Mouse (Mus musculus) hindbrain, embryonic 16.5 days (tissue): Measurements from ENCODE around the gene Fkbpl. TPM values are rescaled to one million over a fixed set of nuclear protein-coding genes. Genes with fewer than 3 reads are reported as not detected.
A peak's percentile ranks its signal among the peaks of the same experiment; 100 is the strongest.

Experiments used
- ATAC-seq: fragments of 200-750 bp; cut with Nextera tagmentation; 2 replicates; pipeline ENCODE4 v1.8.0; 2017; ENCODE audit warnings: moderate TSS enrichment, moderate library complexity
- H3K27ac ChIP-seq: fragments of 300-500 bp; sonication (generic); 2 replicates; pipeline ENCODE4 v1.5.1; 2014; ENCODE audit warnings: low read depth, mild to moderate bottlenecking, control low read depth, low read length, moderate library complexity
- H3K27me3 ChIP-seq: fragments of 300-500 bp; sonication (generic); replicated peaks from 2 replicates; pipeline ENCODE4 v1.6.1; 2014; ENCODE audit warnings: low read length; ENCODE audit not compliant: control insufficient read depth, insufficient read depth
- H3K36me3 ChIP-seq: fragments of 300-500 bp; sonication (generic); 2 replicates; pipeline ENCODE4 v1.6.1; 2014; ENCODE audit warnings: mild to moderate bottlenecking, low read length, moderate library complexity, mixed read lengths; ENCODE audit not compliant: control insufficient read depth, insufficient read depth
- H3K4me1 ChIP-seq: fragments of 300-500 bp; sonication (generic); 2 replicates; pipeline ENCODE4 v1.6.1; 2014; ENCODE audit warnings: low read depth, low read length; ENCODE audit not compliant: control insufficient read depth, insufficient read depth
- H3K4me2 ChIP-seq: fragments of 300-500 bp; sonication (generic); 2 replicates; pipeline ENCODE4 v1.6.1; 2014; ENCODE audit warnings: mild to moderate bottlenecking, low read length, control low read depth, moderate library complexity
- H3K4me3 ChIP-seq: fragments of 300-500 bp; sonication (generic); 2 replicates; pipeline ENCODE4 v1.5.1; 2014; ENCODE audit warnings: mild to moderate bottlenecking, low read length, control low read depth, moderate library complexity
- H3K9ac ChIP-seq: fragments of 300-500 bp; sonication (generic); 2 replicates; pipeline ENCODE4 v1.6.1; 2014; ENCODE audit warnings: low read depth, mild to moderate bottlenecking, control low read depth, low read length, moderate library complexity
- H3K9me3 ChIP-seq: fragments of 300-500 bp; sonication (generic); 2 replicates; pipeline ENCODE4 v1.6.1; 2014; ENCODE audit warnings: mild to moderate bottlenecking, low read length, moderate library complexity; ENCODE audit not compliant: control insufficient read depth
- WGBS: fragments of 180-500 bp; shearing (Covaris S2); extraction: QIAGEN DNeasy Blood & Tissue Kit; methylation state at CpG from one replicate; pipeline ENCODE4 v1.1.7; 2014; 5-methylcytosine and 5-hydroxymethylcytosine counted together
- polyA plus RNA-seq: library from polyadenylated mRNA; unstranded; fragments of >200 nt; fragmentation: Nextera tagmentation; extraction: Ambion mirVana; gene quantifications from 2 replicates; pipeline ENCODE4 v1.2.1, GENCODE M21; 2015

Gene Fkbpl
- polyA plus RNA-seq, 1 experiment from 2014 or later: 17.0 TPM

DNA sequence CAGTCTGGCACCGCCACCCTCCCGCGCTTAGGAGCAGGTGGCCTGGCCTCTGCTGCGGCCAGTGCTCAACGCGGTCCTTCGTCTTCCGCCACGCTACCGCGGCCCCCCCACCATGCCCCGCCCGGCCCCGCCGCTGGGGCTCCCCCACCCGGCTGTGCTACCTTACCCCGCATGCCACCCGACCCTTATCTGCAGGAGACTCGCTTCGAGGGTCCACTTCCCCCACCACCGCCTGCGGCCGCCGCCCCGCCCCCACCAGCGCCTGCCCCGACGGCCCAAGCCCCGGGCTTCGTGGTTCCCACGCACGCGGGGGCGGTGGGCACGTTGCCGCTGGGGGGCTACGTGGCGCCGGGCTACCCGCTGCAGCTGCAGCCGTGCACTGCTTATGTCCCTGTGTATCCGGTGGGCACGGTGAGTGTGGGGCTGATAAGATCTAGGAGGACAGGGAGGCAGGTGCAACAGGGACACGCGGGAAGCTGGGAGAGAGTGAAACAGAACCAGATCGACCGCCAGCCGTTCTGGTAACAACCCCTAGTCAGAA lies 13.7 kb upstream of the Fkbpl start:
- WGBS: 3% methylated on average over 43 of the region's 48 CpGs
- H3K4me3 ChIP-seq: peak overlapping the region; percentile 62
- no peaks in the 10 kb centered on the region for H3K9me3 ChIP-seq

DNA sequence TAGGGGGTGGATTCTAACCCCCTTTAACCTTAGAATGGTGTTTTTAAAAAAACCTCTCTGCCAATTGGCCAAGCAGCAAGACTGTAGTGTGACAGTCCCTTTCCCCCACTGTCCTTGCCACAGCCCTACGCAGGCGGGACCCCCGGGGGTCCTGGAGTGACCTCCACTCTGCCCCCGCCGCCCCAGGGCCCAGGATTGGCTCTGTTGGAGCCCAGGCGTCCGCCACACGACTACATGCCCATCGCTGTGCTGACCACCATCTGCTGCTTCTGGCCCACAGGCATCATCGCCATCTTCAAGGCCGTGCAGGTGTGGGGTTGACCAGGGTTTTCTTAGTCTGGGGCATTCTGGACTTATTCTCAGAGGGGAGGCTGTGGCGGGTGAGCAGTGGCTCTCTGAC lies 12.9 kb upstream of the Fkbpl start:
- peak overlapping the region; percentile 84 for H3K4me2 ChIP-seq
- H3K9me3 ChIP-seq: no peaks in the 10 kb centered on the region
- peaks cover 39% of the 10 kb centered on the region for H3K4me1 ChIP-seq
- H3K36me3 ChIP-seq: no peaks in the 10 kb centered on the region
- peak overlapping the region; percentile 57 for H3K9ac ChIP-seq
- peaks cover 3% of the 10 kb centered on the region; the same call in 1 of the 2 replicates for H3K27me3 ChIP-seq
- peak overlapping the region; percentile 37 for H3K4me3 ChIP-seq
- H3K27ac ChIP-seq: no peak overlapping the region
- no peak for ATAC-seq
- WGBS: 3% methylated on average over 11 of the region's 12 CpGs

More for the DNA sequence above, 13.7 kb upstream of the Fkbpl start:
- Histone ChIP-seq H3K9ac (peak overlapping the region; percentile 65), H3K27ac (no peak overlapping the region), H3K27me3 (peaks cover 3% of the 10 kb centered on the region; the same call in 1 of the 2 replicates), H3K36me3 (no peaks in the 10 kb centered on the region), H3K4me1 (peaks cover 45% of the 10 kb centered on the region), H3K4me2 (peak overlapping the region; percentile 84)
- no peak for ATAC-seq

DNA sequence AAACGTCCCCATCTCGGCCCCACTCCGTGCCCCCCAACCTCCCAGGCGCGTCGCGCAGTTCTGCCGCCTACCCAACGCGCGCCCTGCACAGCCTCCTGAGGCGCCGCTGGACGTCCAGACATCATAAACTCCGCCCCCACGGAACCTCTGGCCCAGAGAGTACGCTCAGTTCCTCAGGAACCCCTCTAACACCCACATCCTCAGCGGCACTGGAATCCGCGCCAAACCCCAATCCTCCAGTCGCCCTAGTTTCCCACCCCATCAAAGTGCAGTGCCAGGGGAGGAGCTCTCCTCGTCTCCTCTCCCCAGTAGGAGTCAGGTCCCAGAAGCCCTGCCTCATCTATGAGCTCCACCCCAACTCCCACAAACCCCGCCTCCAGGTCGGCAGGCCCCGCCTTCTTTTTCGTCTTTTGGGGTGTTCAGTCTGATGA lies 12.3 kb upstream of the Fkbpl start:
- WGBS: 5% methylated on average over 26 of the region's 26 CpGs
- no peak for ATAC-seq

DNA sequence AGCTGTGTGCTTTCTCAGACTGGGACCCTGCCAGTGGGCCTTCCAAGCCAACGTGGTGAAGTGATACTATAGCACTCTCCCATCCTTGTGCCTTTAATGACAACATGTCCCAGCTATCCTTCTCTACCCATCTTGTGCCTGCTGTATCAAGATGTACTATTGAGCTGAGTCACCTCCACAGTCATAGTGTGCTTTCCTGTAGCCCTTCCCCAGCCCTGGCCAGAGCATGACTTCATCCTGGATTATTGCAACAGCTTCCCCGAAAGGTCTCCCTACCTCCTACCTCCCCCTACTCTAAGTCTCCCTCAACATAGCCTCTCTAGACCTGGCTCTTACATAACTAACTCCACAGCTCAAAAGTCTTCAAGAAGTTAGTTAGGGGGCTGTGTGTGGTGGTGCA lies 8.9 kb upstream of the Fkbpl start:
- ATAC-seq: no peak
- Histone ChIP-seq H3K4me2 (no peak overlapping the region), H3K27me3 (peaks cover 3% of the 10 kb centered on the region; the same call in 1 of the 2 replicates), H3K4me3 (no peak overlapping the region), H3K36me3 (no peaks in the 10 kb centered on the region), H3K4me1 (peaks cover 14% of the 10 kb centered on the region), H3K9ac (no peak overlapping the region), H3K9me3 (no peaks in the 10 kb centered on the region), H3K27ac (no peak overlapping the region)
- 69% methylated on average over 2 of the region's 2 CpGs for WGBS

More for the DNA sequence above, 12.3 kb upstream of the Fkbpl start:
- H3K27ac ChIP-seq: no peak overlapping the region
- no peaks in the 10 kb centered on the region for H3K9me3 ChIP-seq
- peak overlapping the region; percentile 84 for H3K4me2 ChIP-seq
- peaks cover 3% of the 10 kb centered on the region; the same call in 1 of the 2 replicates for H3K27me3 ChIP-seq
- H3K4me3 ChIP-seq: peak overlapping the region; percentile 37
- H3K9ac ChIP-seq: peak overlapping the region; percentile 57
- peaks cover 39% of the 10 kb centered on the region for H3K4me1 ChIP-seq
- H3K36me3 ChIP-seq: no peaks in the 10 kb centered on the region

DNA sequence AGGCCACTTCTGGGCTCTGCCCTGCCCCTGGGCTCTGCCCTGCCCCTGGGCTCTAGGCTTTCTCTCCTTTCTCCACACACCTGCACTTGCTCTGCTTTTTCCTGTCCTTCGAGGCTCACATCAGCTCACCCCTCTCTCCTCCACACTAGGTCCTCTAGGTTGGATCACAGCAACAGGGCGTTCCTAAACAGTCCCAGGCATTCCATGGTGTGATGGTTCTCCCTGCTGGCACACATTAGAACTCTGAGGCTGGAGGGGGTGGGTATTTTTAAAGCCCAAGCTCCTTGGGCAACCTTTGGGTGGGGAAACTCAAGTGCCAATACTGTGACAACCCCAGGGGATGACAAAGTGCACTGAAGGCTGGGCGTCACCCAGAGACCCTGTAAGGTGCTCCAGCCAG lies 7.1 kb upstream of the Fkbpl start:
- Histone ChIP-seq H3K4me3 (no peak overlapping the region), H3K27ac (no peak overlapping the region), H3K9me3 (no peaks in the 10 kb centered on the region), H3K9ac (no peak overlapping the region), H3K27me3 (no peaks in the 10 kb centered on the region), H3K36me3 (no peaks in the 10 kb centered on the region), H3K4me1 (peaks cover 4% of the 10 kb centered on the region; the same call in 1 of the 2 replicates), H3K4me2 (no peak overlapping the region)
- 65% methylated on average over 3 of the region's 3 CpGs for WGBS
- ATAC-seq: no peak

DNA sequence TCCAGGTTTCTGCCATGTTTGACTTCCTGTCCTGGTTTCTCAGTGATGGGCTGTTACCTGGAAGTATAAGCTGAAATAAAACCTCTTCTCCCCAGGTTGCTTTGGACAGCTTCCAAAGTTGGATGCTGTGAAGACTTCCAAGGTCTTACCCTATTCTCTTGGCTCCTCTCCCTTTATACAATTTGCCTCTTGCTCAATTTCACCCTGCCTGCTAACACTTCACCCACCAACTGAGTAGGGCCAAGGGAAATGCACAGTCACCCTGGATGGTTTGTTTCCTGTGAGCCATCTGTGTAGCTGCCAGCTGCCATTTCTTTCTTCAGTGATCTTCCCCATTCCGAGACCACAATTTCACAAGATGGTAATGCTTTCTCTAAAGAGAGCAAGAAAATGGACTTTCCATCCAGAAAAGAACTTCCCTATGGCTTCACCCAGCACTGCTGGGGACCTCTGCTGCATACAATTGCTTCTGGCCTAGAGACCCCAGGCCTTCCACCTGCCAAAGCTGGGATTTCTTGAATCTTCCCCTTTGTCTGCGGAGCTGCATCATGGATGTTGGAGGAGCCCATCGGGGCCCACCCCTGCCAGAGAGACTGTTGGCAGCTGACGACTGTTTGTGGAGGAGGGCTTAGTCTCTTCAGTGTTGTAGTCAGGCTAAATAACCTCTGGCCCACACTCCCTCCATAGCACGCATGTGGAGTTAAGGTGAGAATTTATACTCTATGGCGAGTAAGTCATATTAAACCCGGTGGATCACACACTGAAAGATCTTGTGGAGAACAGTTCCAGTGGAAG lies 4.9 kb upstream of the Fkbpl start:
- 84% methylated on average over 7 of the region's 7 CpGs for WGBS
- peaks cover 2% of the 10 kb centered on the region; the same call in 1 of the 2 replicates for H3K4me1 ChIP-seq
- no peak overlapping the region for H3K4me3 ChIP-seq
- no peaks in the 10 kb centered on the region for H3K36me3 ChIP-seq
- H3K4me2 ChIP-seq: no peak overlapping the region
- ATAC-seq: no peak
- H3K9me3 ChIP-seq: no peaks in the 10 kb centered on the region
- no peak overlapping the region for H3K27ac ChIP-seq
- H3K9ac ChIP-seq: no peak overlapping the region
- H3K27me3 ChIP-seq: no peaks in the 10 kb centered on the region

DNA sequence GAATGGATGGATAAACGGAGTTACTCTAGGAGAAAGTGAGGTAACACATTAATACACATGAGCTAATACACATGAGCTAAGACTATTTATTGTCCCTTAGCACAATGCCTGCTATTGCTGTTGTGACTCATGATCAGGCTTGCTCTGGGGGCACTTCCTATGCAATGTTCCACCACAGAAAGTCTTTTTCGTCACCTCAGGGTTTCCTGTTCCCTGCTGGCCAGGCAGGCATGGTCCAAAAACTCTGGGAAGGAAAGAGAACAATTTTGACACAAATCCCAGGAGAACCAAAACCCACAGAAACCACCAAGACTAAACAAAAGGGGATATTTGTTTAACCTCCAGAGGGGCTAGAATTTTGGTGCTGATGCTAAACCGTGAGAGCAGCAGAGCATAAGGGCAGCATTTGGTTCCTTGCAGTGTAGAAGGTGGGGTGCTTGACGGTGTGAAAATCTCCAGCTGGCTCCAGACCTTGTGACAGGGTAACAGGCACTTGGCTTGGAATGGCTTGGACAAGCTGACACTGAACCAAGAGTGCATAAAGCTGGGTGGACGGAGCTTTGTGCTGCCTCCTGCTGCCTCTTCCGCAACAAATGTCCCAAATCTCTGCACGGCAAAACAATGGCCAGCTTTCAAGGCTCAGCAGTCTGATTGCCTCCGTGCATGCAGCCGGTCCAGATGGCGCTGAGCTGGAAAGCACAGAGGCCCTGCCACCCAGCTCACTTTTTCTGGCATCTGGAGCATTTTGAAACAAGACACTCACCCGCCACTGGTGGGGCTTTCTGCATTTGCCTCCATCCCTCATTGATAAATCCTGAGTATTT lies 3.6 kb upstream of the Fkbpl start:
- H3K4me2 ChIP-seq: 0 out of 2 replicates have a peak overlapping the region, but pooled peaks have one; percentile 0
- 12% methylated on average over 11 of the region's 11 CpGs for WGBS
- no peaks in the 10 kb centered on the region for H3K9me3 ChIP-seq
- peaks cover 13% of the 10 kb centered on the region for H3K4me1 ChIP-seq
- no peaks in the 10 kb centered on the region for H3K36me3 ChIP-seq
- H3K27me3 ChIP-seq: no peaks in the 10 kb centered on the region
- peak overlapping the region; percentile 65 for H3K27ac ChIP-seq
- H3K4me3 ChIP-seq: no peak overlapping the region
- peak overlapping the region; percentile 46 for H3K9ac ChIP-seq
- ATAC-seq: 0 out of 2 replicates have a peak, but pooled peaks have one; percentile 27

DNA sequence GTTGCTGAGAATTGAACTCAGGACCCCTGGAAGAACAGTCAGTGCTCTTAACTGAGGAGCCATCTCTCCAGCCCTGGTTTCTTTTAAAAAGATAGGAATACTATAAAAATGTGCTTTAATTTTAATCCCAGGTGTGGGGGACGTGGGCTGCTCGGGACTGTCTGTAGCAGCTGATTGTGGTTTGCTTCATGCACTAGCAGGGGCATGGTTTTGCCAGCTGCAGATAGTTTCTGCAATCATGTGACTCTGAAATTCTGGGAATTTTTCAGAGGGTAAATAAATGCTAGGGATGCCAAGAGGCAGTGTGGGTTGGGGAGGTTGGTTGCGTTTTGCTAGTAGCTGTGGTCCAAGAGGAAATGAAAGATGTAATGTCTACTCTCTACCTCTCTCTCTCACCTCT lies 2.6 kb upstream of the Fkbpl start:
- no peak overlapping the region for H3K9ac ChIP-seq
- H3K36me3 ChIP-seq: no peaks in the 10 kb centered on the region
- H3K4me3 ChIP-seq: no peak overlapping the region
- no peak for ATAC-seq
- 79% methylated on average over 3 of the region's 3 CpGs for WGBS
- H3K9me3 ChIP-seq: no peaks in the 10 kb centered on the region
- H3K4me1 ChIP-seq: peaks cover 19% of the 10 kb centered on the region
- H3K27ac ChIP-seq: no peak overlapping the region
- no peak overlapping the region for H3K4me2 ChIP-seq
- H3K27me3 ChIP-seq: no peaks in the 10 kb centered on the region

DNA sequence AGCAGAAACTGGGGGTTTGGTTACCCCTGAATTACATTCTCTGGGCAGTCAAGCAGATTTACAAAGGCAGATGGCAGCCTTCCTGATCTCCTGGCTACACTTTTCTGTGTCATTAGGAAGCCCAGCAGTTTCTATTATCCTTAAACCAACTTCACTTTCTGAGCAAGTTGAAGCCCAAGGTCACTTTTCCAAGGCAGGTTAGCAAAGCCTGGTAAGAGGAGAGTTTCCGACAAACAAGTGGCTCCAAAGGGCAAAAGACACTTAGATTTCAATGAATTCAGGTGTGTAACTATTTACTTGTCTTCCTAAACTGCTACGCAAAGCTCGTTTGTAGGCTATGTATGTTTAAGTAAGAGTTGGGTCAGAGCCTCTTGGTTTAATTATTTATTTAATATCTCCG lies 1.2 kb upstream of the Fkbpl start:
- Histone ChIP-seq H3K27me3 (no peaks in the 10 kb centered on the region), H3K9me3 (no peaks in the 10 kb centered on the region), H3K9ac (no peak overlapping the region), H3K4me1 (peaks cover 28% of the 10 kb centered on the region), H3K36me3 (no peaks in the 10 kb centered on the region), H3K27ac (no peak overlapping the region), H3K4me3 (no peak overlapping the region), H3K4me2 (no peak overlapping the region)
- 94% methylated on average over 4 of the region's 4 CpGs for WGBS
- ATAC-seq: no peak
